Comparison of ENCODE assay signal across 8 mouse cellular contexts in the genomic region with DNA sequence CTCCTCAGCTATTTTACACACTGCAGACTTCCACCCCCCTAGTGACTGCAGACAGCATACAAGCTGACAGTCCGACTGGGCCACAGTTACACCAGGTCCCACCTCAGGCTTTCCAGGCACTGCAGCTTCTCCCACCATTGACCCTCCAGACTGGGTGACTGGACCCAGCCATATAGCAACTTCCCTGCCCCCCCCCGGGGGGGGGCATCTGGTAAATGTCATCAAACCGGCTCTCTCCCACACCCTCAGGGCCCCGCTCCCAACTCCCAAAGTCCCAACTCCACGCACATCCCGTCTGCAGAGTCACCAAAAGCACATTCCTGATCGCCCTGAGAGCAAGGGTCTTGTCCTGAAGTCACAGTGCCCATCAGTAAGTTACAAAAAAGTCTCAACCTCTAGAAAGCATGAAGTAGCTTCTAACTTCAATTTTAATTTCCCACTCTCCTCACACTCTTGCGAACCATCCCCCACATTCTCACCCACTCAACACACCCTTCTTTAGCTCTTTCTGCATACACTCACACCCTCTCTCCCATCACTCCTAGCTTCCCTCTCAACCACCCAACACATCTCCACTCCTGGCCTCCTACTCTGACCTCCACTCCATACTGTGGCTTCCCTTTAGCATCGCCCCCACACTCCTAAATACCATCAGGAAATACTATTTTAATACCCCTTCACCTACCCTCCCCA. TPM values are rescaled to one million over a fixed set of nuclear protein-coding genes. Genes with fewer than 3 reads are reported as not detected.
DNase-seq lines count a peak whose midpoint lies in the region; TF ChIP-seq lines count a peak whose summit lies in the region.

No protein-coding gene starts in this region.

- H3K36me3 ChIP-seq in testis, adult 2 months (ENCODE audit: control insufficient read depth, insufficient read depth, low read length), result no peaks in the 10 kb centered on the region
- H3K36me3 ChIP-seq in liver, adult 2 months (ENCODE audit: control insufficient read depth, insufficient read depth, low read length), result no peaks in the 10 kb centered on the region

- no peaks in the 10 kb centered on the region for H3K27me3 ChIP-seq in cerebellum, adult 2 months (ENCODE audit: control insufficient read depth, insufficient read depth, low read length)
- no peaks in the 10 kb centered on the region for H3K27me3 ChIP-seq in testis, adult 2 months (ENCODE audit: control insufficient read depth, insufficient read depth, low read length)
- H3K27me3 ChIP-seq in liver, adult 2 months (ENCODE audit: control insufficient read depth, insufficient read depth, low read length), result no peaks in the 10 kb centered on the region

- peaks cover 13% of the 10 kb centered on the region; the same call in 1 of the 2 replicates for H3K4me1 ChIP-seq in cerebellum, adult 2 months (ENCODE audit: control insufficient read depth, insufficient read depth, low read length)
- peaks cover 13% of the 10 kb centered on the region for H3K4me1 ChIP-seq in testis, adult 2 months (ENCODE audit: control insufficient read depth, insufficient read depth, low read length)
- H3K4me1 ChIP-seq in liver, adult 2 months (ENCODE audit: control insufficient read depth, insufficient read depth, low read length), result peaks cover 35% of the 10 kb centered on the region

- peak overlapping the region; percentile 94 for H3K9ac ChIP-seq in liver, adult 2 months (ENCODE audit: low read depth, low read length)

- TF ChIP-seq CTCF in cerebellum, adult 2 months (IDR thresholded peaks at IDR 0.05; ENCODE audit: borderline replicate concordance, insufficient read depth, low read depth, low read length), result no peak
- no peak for TF ChIP-seq CTCF in testis, adult 2 months (IDR thresholded peaks at IDR 0.05; ENCODE audit: control insufficient read depth, insufficient read depth, insufficient replicate concordance, low read depth, low read length)
- no peak for TF ChIP-seq CTCF in liver, adult 2 months (IDR thresholded peaks at IDR 0.05; ENCODE audit: low read depth, low read length)

- no peak overlapping the region for H3K27ac ChIP-seq in cerebellum, adult 2 months (ENCODE audit: insufficient read depth, low read length)
- no peak overlapping the region for H3K27ac ChIP-seq in testis, adult 2 months (ENCODE audit: control insufficient read depth, insufficient read depth, low read depth, low read length)
- H3K27ac ChIP-seq in liver, adult 2 months (replicated peaks; ENCODE audit: insufficient read depth, low read depth, low read length), result peak overlapping the region; percentile 93

- peak overlapping the region; percentile 59 for H3K4me3 ChIP-seq in cerebellum, adult 2 months (replicated peaks; ENCODE audit: insufficient read depth, low read depth, low read length)
- peak overlapping the region; percentile 26 for H3K4me3 ChIP-seq in testis, adult 2 months (ENCODE audit: control insufficient read depth, low read depth, low read length)
- peak overlapping the region; percentile 60 for H3K4me3 ChIP-seq in liver, adult 2 months (ENCODE audit: insufficient read depth, low read depth, low read length)

- DNase-seq in cerebellum, adult 2 months, result no peak
- no peak for DNase-seq in cerebellum, postnatal 10 days
- no peak for DNase-seq in testis, postnatal 10 days (ENCODE audit: low spot score)
- DNase-seq in liver, adult 2 months (ENCODE audit: extremely low read depth, low read depth, low spot score), result no peak
- no peak for DNase-seq in adipocyte (ENCODE audit: low spot score)
- DNase-seq in cerebellum, adult 11 months, result no peak
- DNase-seq in cerebellum, postnatal 36 days, result no peak

- WGBS in cerebellum, adult 2 months, result 18% methylated on average over 9 of the region's 9 CpGs
- WGBS in liver, adult 2 months, result 7% methylated on average over 9 of the region's 9 CpGs

- no peak for TF ChIP-seq POLR2A in cerebellum, adult 2 months (IDR thresholded peaks at IDR 0.05; ENCODE audit: borderline replicate concordance, insufficient read depth, low read length)
- TF ChIP-seq POLR2A in testis, adult 2 months (IDR thresholded peaks at IDR 0.05; ENCODE audit: control insufficient read depth, low read depth, low read length), result no peak
- TF ChIP-seq POLR2A in liver, adult 2 months (IDR thresholded peaks at IDR 0.05; ENCODE audit: extremely low read depth, insufficient read depth, low read length), result no peak

- H3K79me2 ChIP-seq in liver, adult 2 months (ENCODE audit: control insufficient read depth, insufficient read depth, low read length), result peaks cover 32% of the 10 kb centered on the region

RNA-seq across cellular contexts. Expression of gene Actn4, which starts 1.6 kb away (rescaled TPM):
- 129 and 135 TPM in 2 replicates for polyA plus RNA-seq in cerebellum, adult 2 months (2012; rRNA removed)
- 73.9 and 77.5 TPM in 2 replicates for polyA plus RNA-seq in testis, adult 2 months (2012; rRNA removed)
- 47.4 and 87.1 TPM in 2 replicates for total RNA-seq in liver, adult 2 months (2014; rRNA removed)
- polyA plus RNA-seq in liver, adult 2 months (2012; rRNA removed), result 125 and 145 TPM in 2 replicates

RNA-seq across cellular contexts. Expression of gene Eif3k, which starts 21.2 kb away (rescaled TPM):
- 322 and 331 TPM in 2 replicates for polyA plus RNA-seq in cerebellum, adult 2 months (2012; rRNA removed)
- 379 and 426 TPM in 2 replicates for polyA plus RNA-seq in testis, adult 2 months (2012; rRNA removed)
- 64.8 and 73.2 TPM in 2 replicates for total RNA-seq in liver, adult 2 months (2014; rRNA removed)
- polyA plus RNA-seq in liver, adult 2 months (2012; rRNA removed), result 86.3 and 91.2 TPM in 2 replicates

RNA-seq across cellular contexts. Expression of gene Map4k1, which starts 21.4 kb away (rescaled TPM):
- polyA plus RNA-seq in cerebellum, adult 2 months (2012; rRNA removed), result 1.2 and 1.3 TPM in 2 replicates
- 58.8 and 83.2 TPM in 2 replicates for polyA plus RNA-seq in testis, adult 2 months (2012; rRNA removed)
- 0.18 and 0.54 TPM in 2 replicates for total RNA-seq in liver, adult 2 months (2014; rRNA removed)
- polyA plus RNA-seq in liver, adult 2 months (2012; rRNA removed), result 1.2 and 1.5 TPM in 2 replicates

Comparison
In these comparisons a context has a peak if more than half of its experiments do, and no peak if none do; other contexts are left out.
1. RNA of gene Map4k1, which starts 21.4 kb away (polyA plus RNA-seq): 58.8 to 83.2 TPM in testis, adult 2 months; 1.2 to 1.5 TPM in liver, adult 2 months and 1.2 to 1.3 TPM in cerebellum, adult 2 months; every median in the first group is over 10 times any median in the second.
2. Peak in every context shown above with its lines, with median percentiles within 50 percentile points of each other: H3K4me3 ChIP-seq.